Mouse (Mus musculus) forebrain, embryonic 14.5 days (tissue): Measurements from ENCODE around the gene Bcl10. TPM values are rescaled to one million over a fixed set of nuclear protein-coding genes. Genes with fewer than 3 reads are reported as not detected.
"Not testable (repeated sequence)": the region's sequence is repeated elsewhere in the genome, so short reads cannot be mapped to it uniquely, and the experiment has no call there.

Source experiments
- ATAC-seq: fragments of 200-750 bp; cut with Nextera tagmentation; 2 replicates; pipeline ENCODE4 v1.8.0; 2017; ENCODE audit warnings: mild to moderate bottlenecking, moderate library complexity
- DNase-seq: peaks from one replicate; pipeline ENCODE4 v3.0.0-alpha.2; 2015; ENCODE audit warnings: low spot score
- H3K27ac ChIP-seq: fragments of 300-500 bp; sonication (generic); 2 replicates; pipeline ENCODE4 v1.5.1; 2014; ENCODE audit warnings: low read depth, mild to moderate bottlenecking, control low read depth, low read length, moderate library complexity
- H3K27me3 ChIP-seq: fragments of 300-500 bp; sonication (generic); replicated peaks from 2 replicates; pipeline ENCODE4 v1.6.1; 2014; ENCODE audit warnings: low read length, control low read depth, mixed read lengths; ENCODE audit not compliant: control insufficient read depth, insufficient read depth
- H3K36me3 ChIP-seq: fragments of 300-500 bp; sonication (generic); 2 replicates; pipeline ENCODE4 v1.6.1; 2014; ENCODE audit warnings: low read length, control low read depth; ENCODE audit not compliant: control insufficient read depth, insufficient read depth
- H3K4me1 ChIP-seq: fragments of 300-500 bp; sonication (generic); 2 replicates; pipeline ENCODE4 v1.6.1; 2014; ENCODE audit warnings: antibody characterized with exemption, low read length, control low read depth; ENCODE audit not compliant: control insufficient read depth, insufficient read depth
- H3K4me2 ChIP-seq: fragments of 300-500 bp; sonication (generic); 2 replicates; pipeline ENCODE4 v1.6.1; 2014; ENCODE audit warnings: mild to moderate bottlenecking, control low read depth, low read length
- H3K4me3 ChIP-seq: fragments of 300-500 bp; sonication (generic); 2 replicates; pipeline ENCODE4 v1.5.1; 2014; ENCODE audit warnings: low read depth, low read length, control low read depth
- H3K9ac ChIP-seq: fragments of 300-500 bp; sonication (generic); 2 replicates; pipeline ENCODE4 v1.6.1; 2014; ENCODE audit warnings: mild to moderate bottlenecking, low read length, control low read depth, moderate library complexity
- H3K9me3 ChIP-seq: fragments of 300-500 bp; sonication (generic); replicated peaks from 2 replicates; pipeline ENCODE4 v1.6.1; 2016; ENCODE audit warnings: low read length, control low read depth, mixed read lengths; ENCODE audit not compliant: control insufficient read depth
- WGBS: fragments of 180-500 bp; shearing (Covaris S2); extraction: QIAGEN DNeasy Blood & Tissue Kit; methylation state at CpG from one replicate; pipeline ENCODE4 v1.1.7; 2014; 5-methylcytosine and 5-hydroxymethylcytosine counted together
- polyA plus RNA-seq: library from polyadenylated mRNA; unstranded; fragments of >200 nt; fragmentation: Nextera tagmentation; extraction: Ambion mirVana; gene quantifications from 2 replicates; pipeline ENCODE4 v1.2.1, GENCODE M21; 2014

Bcl10 gene
- polyA plus RNA-seq, 1 experiment from 2014 or later = 41.7 TPM

GRCm38 (mm10) chr3:145965583-145965982, 43.0 kb downstream of the Bcl10 start:
- not testable (repeated sequence) for H3K4me2 ChIP-seq, H3K9me3 ChIP-seq, H3K4me1 ChIP-seq, H3K9ac ChIP-seq, H3K27ac ChIP-seq, ATAC-seq, H3K4me3 ChIP-seq, DNase-seq, H3K36me3 ChIP-seq
- WGBS = 89% methylated on average over 3 of the region's 3 CpGs
- H3K27me3 ChIP-seq = peaks cover 14% of the 10 kb centered on the region

- Histone ChIP-seq H3K9ac (no peak overlapping the region), H3K4me1 (peaks cover 3% of the 10 kb centered on the region; the same call in 1 of the 2 replicates), H3K4me3 (no peak overlapping the region), H3K27ac (no peak overlapping the region), H3K36me3 (no peaks in the 10 kb centered on the region), H3K27me3 (peaks cover 12% of the 10 kb centered on the region), H3K4me2 (no peak overlapping the region), H3K9me3 (no peaks in the 10 kb centered on the region)
- DNase-seq (no peak), ATAC-seq (no peak)
- 91% methylated on average over 5 of the region's 5 CpGs for WGBS
Observed at GRCm38 (mm10) chr3:145966806-145967205, 44.2 kb downstream of the Bcl10 start.

- no peak for ATAC-seq
- H3K4me1 ChIP-seq = no peaks in the 10 kb centered on the region; the same call in 1 of the 2 replicates
- no peaks in the 10 kb centered on the region for H3K27me3 ChIP-seq
- no peak overlapping the region for H3K27ac ChIP-seq
- peaks cover 2% of the 10 kb centered on the region; the same call in 1 of the 2 replicates for H3K9me3 ChIP-seq
- WGBS = 59% methylated on average over 14 of the region's 14 CpGs
- no peak overlapping the region for H3K4me3 ChIP-seq
- no peak overlapping the region for H3K4me2 ChIP-seq
- DNase-seq = no peak
- no peaks in the 10 kb centered on the region for H3K36me3 ChIP-seq
- no peak overlapping the region for H3K9ac ChIP-seq
Observed at GRCm38 (mm10) chr3:145969031-145969501, 46.5 kb downstream of the Bcl10 start.

GRCm38 (mm10) chr3:145971501-145971900, 48.9 kb downstream of the Bcl10 start:
- no peak overlapping the region for H3K9ac ChIP-seq
- no peak for ATAC-seq
- no peak overlapping the region for H3K4me3 ChIP-seq
- H3K9me3 ChIP-seq = peaks cover 6% of the 10 kb centered on the region; the same call in 1 of the 2 replicates
- no peaks in the 10 kb centered on the region for H3K36me3 ChIP-seq
- H3K27ac ChIP-seq = no peak overlapping the region
- DNase-seq = peak; percentile 27
- H3K27me3 ChIP-seq = no peaks in the 10 kb centered on the region
- 45% methylated on average over 10 of the region's 10 CpGs for WGBS
- H3K4me1 ChIP-seq = no peaks in the 10 kb centered on the region
- no peak overlapping the region for H3K4me2 ChIP-seq

- no peak overlapping the region for H3K4me2 ChIP-seq
- H3K27ac ChIP-seq = no peak overlapping the region
- ATAC-seq (no peak), DNase-seq (no peak)
- H3K27me3 ChIP-seq = no peaks in the 10 kb centered on the region
- peaks cover 6% of the 10 kb centered on the region; the same call in 1 of the 2 replicates for H3K9me3 ChIP-seq
- no peaks in the 10 kb centered on the region for H3K36me3 ChIP-seq
- no peaks in the 10 kb centered on the region for H3K4me1 ChIP-seq
- H3K9ac ChIP-seq = no peak overlapping the region
- WGBS = 94% methylated on average over 7 of the region's 7 CpGs
- H3K4me3 ChIP-seq = no peak overlapping the region
Observed at GRCm38 (mm10) chr3:145974986-145975385, 52.4 kb downstream of the Bcl10 start.

Other genes with a start within 250 kb of the Bcl10 start
- gene Ddah1, start 164.1 kb upstream of the Bcl10 start, polyA plus RNA-seq = 129 and 147 TPM in 2 replicates
- gene 2410004B18Rik, start 15.2 kb downstream of the Bcl10 start, polyA plus RNA-seq = 76.4 and 83.3 TPM in 2 replicates
- 0.52 and 0.67 TPM in 2 replicates for gene Syde2, start 65.1 kb downstream of the Bcl10 start, polyA plus RNA-seq
- 1.5 and 2.1 TPM in 2 replicates for gene Wdr63, start 185.3 kb downstream of the Bcl10 start, polyA plus RNA-seq
- 0.40 and 0.46 TPM in 2 replicates for gene Mcoln3, start 194.6 kb downstream of the Bcl10 start, polyA plus RNA-seq
- 0.56 TPM in 1 of 2 replicates, not detected in the other for gene Mcoln2, start 227.0 kb downstream of the Bcl10 start, polyA plus RNA-seq